Mouse (Mus musculus): ENCODE results near the gene Scrt2.
A peak's percentile ranks its signal among the peaks of the same experiment; 100 is the strongest.
"Not testable (repeated sequence)": the region's sequence is repeated elsewhere in the genome, so short reads cannot be mapped to it uniquely, and the experiment has no call there.

Scrt2 gene

DNA sequence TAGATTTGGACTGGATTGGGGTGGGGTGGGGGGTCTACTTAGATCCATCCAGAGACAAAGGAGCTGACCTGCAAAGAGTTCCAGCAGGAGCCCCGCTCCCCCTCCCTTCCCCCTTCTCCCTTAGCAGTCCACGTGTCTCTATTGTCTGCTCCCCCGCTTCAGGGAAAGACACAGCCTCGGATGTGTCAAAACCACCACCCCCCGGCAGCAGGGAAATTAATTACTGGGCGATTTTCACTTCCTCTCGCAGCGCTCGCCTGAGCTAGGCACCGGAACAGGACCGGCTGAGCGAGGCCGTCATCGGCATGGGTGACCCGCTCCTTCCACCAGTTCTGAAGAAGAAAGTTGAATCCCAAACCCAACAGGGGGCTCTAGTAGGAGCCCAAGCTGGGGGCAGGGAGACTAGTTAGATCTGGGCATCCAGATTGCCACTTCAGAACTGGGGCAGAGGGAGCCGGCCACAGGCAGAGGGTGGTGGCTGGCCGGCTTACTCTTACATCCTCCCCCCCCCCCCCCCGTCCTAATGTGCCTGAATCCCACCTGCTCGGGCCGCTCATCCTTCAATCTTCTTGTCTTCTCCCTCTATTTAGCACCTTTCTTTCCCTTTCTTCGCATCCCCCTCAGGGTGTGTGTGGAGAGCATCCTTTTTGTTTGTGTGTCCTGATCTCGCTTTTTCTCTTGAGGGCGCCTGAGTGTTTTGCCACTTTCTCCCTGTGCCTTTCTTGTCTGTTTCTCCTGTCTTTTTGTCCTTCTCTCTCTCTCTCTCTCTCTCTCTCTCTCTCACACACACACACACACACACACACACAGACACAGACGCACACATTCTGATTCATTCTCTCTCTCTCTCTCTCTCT is at the start of gene Scrt2:
TSS of gene Scrt2 (plus strand) at position 845 of the 857 bp plus-strand sequence.
- DNase-seq (ENCODE audit: low spot score), result peak; percentile 55

DNA sequence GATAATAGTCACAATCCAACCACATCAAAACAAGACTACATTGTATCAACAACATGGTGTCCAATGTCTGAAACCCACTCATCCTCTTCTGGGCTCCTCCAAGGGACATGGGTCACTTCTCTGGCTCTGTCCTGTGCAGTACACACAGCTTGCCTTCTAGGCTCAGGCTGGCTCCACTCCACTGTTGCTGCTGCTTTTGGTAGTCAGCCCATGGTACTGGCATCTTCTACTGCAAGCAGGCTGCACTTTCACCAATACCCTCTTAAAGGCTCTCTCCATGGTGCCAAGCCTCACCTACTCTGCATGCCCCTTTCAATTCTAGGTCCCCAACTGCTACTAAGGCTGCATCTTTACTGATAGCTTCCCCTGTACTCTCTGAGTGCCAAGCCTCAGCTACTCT is 41.2 kb upstream of the Scrt2 start:
- no peak for DNase-seq (ENCODE audit: low spot score)

DNA sequence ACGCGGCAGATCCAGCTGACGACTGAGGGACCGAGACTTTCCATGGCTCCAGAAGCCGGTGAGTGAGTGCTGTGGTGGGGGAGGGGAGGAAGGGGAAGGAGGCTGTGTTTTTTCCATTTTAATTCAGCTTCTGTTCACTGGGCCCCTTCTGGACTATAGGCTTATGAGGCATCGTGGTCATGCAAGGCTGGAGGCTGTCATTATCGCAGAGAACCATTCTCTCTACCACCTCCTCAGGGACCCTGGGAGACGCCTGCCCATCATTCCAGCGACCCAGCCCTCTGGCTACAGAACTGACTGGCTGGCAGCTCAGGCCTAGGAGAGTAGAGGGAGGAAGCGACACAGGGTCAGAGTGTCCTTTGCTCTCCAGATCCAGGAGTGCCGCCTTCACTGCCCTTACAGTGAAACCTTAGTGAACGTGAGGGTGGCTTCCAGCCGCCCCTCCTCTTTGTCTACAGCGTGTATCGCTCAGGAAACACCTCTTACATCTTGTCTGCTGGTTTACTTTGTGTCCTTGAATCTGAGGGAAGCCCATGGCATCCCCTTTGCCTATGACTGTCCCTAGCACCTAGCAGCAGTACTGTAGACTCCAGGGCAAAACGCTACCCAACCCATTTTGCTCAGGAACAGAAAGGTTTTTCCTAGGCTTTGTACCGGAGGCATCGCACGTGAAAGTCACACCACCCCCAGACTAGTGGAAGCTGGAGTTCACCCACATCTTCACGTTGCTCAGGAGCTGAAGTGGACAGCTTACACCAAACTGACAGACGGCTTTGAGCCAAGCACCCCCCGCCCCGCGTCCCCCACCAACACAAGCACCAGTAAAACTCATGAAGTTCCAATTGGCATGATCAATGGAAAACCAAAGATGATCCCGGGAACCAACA is 34.0 kb upstream of the Scrt2 start:
- DNase-seq (ENCODE audit: low spot score), result no peak

DNA sequence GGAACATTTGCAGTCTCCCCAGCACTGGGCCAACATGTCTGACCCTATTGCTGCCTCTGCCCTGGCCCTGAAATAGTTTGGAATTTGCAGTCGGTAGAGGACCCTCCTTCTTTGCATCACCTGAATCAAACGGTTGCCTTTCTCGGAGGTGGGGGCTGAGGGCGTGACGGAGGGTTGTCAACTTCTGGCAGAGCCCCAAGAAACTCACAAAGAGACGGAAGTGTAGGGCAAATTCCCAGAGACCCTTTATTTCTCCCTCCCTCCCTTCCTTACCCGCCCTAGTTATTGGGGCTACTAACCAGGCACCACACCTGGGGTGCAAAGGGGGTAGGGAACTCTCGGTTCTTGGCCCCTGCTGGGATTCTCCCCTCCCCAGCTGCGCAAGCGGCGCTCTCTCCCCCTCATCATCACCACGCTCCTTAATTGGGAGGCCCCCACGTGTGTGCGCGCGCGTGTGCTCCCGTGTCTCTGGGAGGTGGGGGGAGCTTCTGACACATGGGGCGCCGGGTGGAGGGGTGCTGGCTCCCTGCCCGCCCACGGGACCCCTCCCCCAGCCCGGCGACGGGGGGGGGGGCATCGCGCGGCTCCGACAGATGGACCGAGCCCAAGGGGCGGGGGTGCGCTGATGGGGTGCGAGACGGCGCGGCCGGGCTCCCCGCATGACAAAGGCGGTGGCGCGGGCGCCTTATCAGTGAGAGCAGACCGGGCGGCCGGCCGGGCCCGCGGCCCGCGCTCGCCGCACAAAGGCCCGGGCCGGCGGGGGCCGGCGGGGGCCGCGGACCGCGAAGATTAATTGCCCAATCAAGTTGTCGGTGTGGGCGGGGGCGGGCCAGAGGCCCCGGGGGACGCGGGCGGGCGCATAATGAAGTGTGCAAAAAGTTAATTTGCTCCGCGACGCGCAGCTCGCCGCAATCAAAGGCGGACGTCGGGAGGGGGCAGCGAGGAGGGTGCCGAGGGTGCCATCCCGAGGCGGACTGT is 33.0 kb upstream of the Scrt2 start:
- DNase-seq (ENCODE audit: low spot score), result no peak

DNA sequence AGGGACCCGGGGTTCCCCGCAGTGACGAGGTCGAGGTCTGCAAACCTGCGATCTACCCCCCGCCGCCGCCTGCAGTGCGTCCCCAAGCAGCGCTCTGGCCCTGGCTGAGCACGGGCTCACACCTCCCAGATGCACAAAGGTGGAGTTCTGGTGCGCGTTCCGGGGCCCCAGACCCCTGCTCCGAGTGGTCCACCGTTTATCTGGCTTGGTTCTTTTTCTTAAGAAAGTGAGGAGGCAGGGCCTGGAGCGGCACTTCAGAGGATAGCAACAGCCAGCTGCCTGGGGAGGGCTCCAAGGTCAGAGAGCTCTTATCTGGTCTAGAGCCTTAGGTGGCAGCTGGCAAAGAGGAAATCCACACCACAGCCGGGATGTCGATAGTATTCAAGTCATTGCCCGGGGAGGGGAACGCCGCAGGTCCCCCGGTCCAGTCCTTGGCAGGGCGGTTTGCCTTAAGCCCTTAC is 32.3 kb upstream of the Scrt2 start:
- no peak for DNase-seq (ENCODE audit: low spot score)

DNA sequence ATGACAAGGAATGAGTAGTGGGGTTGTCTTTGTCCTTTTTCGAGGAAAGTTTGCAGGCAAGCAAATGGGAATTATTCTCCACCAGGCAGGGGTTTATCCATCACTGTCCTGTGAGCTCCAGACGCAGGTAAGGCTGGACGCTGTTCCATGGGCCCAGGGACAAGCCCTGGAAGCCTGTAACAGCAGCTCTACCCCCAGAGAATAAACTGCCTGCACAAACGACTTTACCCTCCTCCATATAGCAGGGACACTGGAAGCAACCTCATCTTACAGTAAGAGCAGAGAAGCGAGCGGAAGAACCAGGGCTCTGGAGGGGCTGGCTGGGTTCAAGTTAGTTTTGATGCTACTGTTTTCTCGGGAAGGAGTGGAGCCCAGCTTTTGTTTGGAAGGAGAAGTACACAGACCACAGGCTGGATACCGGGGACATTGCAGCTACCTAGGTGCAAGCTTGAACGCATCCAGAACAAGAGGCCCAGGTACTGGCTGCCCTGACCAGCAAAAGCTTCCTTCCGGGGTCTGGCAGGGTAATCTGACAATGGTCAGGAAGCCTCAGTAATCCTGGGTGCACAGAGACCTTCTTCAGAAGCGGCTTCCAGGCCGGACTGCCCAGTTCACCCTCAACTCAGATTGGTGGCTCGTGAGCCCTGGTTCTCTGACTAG is 31.6 kb upstream of the Scrt2 start:
- DNase-seq (ENCODE audit: low spot score), result no peak

DNA sequence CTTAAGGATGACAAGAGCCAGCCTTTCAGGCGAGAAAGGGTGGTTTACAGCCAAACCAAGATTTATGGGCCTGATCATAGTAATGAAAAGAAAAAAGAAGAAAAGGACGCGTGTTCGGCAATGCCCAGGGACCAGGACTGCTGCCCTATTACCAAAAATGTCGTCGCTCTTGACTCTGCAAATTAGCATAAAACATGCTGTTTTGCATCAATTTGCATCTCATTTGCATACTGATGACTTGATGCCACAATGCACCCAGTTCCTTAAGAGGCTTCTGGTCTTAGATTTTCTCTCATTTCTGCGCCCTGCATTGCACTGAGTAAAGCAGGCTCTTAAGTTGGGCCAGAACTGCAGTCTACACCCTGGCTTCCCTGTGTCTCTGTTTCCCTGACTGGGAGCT is 31.0 kb upstream of the Scrt2 start:
- DNase-seq (ENCODE audit: low spot score), result no peak

DNA sequence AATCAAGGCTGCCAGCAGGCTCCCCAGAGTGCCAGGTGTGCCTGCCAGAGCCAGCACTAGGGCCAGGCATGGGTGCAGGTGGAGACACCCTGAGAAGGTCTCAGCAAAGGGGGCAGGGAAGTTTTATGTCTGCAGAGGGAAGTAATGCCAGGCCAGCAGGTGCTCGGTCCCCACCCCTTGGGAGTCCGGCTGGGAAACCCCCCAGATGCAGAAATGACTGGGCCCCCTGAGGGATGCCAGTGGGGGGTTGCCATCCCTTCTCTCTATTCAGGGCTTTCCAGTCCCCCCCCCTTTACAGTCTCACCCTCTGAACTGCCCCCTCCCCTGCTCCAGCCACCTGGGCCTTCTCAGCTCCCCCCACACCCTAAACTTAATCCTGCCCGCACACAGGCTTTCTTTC is 29.3 kb upstream of the Scrt2 start:
- DNase-seq (ENCODE audit: low spot score), result no peak

DNA sequence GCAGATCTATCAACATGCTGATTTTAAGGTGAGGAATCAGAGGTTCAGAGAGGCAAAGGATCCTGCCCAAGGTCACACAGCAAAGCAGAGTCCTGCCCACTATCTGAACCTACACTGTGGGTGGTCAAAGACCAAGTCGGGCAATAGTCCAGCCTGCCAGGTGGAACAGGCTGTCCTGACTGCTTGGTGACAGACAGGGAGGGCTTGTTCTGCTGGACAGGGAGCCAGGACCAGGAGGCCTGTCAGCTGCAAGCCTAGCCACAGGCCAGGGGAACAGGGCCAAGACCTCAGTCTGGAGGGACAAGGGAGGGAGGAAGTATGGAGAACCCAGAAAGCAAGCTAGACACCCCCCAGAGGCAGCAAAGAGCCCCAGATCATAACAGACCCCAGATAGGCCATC is 25.9 kb upstream of the Scrt2 start:
- no peak for DNase-seq (ENCODE audit: low spot score)

DNA sequence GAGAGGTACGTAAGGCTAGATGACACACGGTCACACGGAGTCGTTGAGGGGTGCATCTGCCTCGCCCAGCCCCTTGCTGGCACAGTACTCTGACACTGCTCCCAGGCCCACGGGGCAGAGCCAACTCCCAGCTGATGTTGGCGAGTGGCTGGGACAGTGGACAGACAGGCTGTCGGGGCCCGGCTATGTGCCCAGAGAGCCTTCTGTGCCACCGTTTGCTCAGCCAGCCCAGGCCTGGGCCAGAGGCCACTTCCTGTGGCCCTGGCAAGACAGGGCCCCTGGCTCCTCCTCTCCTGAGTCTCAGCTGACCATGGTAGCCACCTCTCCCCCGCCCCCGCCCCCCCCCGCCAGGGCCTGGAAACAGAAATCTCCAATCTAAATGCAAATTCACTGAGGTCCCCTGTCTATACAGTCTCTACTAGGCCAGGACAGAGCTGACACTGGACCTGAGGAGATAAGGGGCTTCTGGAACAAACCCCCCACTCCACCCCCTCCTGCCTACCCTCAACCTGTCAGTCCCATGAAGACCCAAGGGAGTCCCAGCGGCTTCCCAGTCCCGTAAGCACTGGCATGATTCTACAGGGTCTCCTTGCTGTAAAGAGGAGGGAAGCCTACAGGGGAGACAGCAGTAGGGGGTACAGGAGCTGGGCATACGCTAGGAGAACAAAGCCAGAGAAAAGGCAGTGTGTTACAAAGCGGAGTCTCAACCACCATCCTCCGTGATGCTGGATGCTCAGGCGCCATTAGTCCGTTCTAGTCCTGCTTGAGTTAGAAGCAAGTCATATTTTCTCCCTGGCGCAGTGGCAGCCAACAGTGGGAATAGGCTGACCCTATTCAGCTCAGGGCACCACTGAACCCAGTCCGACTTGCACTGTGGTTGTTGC is 24.7 kb upstream of the Scrt2 start:
- DNase-seq (ENCODE audit: low spot score), result peak; percentile 16

DNA sequence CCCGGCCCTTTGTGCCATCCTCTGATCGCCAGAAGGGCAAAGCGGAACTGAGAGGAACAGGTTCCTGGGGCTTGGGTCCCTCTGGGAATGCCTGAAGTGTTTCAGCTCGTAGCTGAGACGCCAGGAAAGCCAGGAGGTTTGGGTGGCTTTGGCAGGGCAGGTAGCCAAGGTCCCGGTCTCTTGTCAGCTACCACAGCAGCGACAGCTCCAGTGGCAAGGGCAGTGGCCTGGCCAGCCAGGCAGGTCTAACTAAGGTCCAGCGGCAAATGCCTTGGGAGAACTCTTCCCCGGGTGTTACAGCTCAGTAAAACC is 24.1 kb upstream of the Scrt2 start:
- DNase-seq (ENCODE audit: low spot score), result no peak

DNA sequence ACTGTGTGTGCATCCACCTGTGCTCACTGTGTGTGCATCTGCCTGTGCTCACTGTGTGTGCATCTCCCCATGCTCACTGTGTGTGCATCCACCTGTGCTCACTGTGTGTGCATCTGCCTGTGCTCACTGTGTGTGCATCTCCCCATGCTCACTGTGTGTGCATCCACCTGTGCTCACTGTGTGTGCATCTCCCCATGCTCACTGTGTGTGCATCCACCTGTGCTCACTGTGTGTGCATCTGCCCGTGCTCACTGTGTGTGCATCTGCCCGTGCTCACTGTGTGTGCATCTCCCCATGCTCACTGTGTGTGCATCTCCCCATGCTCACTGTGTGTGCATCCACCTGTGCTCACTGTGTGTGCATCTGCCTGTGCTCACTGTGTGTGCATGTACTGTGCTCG is 18.5 kb upstream of the Scrt2 start:
- not testable (repeated sequence) for DNase-seq (ENCODE audit: low spot score)

DNA sequence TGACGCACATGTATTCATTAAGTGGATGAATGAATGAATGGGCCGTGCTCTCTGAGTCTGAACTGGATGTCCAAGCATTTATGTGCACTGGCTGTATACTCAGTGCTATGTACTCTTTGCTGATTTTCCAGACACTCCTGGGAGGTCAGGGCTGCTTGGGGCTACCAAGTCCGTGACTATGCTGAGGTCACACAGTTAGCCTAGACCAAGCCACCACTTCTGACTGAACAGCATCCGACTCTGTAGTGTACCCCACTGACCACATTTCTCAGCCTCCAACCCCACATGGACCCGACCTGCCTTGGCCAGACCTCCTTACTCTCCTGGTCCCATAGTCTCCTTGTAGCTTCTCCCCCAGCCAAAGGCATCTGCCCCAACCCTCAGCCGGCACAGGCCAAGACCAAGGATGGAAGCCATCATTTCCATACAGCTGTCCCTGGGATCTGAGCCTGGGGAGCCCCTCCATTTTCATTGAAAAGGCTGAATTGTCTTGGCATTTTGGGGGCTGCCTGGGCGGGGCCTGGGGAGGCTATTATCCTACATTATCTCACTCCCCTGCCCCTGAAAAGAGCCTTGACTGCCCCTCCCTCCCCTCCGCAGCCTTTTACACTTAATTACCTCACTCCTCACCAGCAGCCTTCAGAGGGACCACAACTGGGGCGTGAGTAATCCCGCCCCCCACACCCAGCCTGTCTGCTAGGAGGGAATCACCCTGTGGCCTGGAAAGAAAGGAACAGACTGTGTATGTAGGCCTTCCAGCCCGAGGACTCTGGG is 12.5 kb upstream of the Scrt2 start:
- no peak for DNase-seq (ENCODE audit: low spot score)

DNA sequence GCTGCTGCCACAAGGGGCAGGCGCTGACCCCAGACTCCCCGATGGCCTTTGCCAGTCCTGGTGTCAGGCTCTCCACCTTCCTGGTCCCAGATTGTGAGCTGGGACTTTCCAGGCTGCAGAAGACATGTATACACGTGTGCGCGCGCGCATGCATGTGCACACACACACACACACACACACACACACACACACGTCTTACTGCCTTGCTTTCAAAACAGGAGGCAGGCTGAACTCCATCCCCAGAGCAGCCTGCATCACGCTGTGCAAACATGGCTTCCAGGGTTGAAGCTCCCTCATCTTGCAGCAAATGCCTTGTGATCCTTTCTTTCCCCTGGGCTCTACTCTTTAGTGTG is 11.9 kb upstream of the Scrt2 start:
- DNase-seq (ENCODE audit: low spot score), result no peak

DNA sequence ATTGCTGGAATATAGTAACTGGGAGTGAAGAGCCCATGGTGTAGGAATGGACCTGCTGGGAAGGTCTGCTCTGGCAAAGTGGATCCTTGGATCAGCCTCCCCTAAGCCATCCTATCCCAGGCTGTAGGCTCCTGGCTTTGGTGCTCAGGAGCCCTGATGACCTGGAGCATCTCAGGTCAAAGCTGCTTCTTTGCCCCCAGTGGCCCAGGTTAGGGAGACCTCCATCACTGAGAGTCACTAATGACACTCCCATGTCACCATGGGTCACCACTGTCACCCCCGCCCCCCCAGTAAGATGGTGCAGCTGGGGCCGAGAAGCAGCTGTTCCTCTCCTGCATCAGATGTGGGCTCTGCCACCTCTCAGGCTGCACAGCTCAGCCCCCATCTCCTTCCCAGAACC is 11.4 kb upstream of the Scrt2 start:
- no peak for DNase-seq (ENCODE audit: low spot score)

DNA sequence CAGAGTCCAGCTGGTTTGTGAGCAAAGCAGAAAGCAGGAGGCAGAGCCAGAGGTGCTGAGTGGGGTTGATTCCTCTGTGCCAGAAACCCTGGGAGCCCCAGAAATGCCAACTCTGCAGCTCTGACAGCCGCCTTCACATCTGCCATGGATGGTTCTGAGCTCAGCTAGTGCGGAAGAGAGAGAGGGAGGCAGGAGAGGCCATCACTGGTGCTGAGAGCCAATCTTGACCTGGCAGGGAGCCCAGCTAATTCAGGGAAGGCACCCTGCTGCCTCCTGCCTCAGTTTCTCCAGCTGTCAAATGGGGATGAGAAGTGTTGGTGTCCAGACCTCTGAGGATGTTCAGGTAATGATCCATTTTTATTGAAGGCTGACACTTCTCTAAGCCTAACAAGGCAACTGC is 6.8 kb upstream of the Scrt2 start:
- no peak for DNase-seq (ENCODE audit: low spot score)

DNA sequence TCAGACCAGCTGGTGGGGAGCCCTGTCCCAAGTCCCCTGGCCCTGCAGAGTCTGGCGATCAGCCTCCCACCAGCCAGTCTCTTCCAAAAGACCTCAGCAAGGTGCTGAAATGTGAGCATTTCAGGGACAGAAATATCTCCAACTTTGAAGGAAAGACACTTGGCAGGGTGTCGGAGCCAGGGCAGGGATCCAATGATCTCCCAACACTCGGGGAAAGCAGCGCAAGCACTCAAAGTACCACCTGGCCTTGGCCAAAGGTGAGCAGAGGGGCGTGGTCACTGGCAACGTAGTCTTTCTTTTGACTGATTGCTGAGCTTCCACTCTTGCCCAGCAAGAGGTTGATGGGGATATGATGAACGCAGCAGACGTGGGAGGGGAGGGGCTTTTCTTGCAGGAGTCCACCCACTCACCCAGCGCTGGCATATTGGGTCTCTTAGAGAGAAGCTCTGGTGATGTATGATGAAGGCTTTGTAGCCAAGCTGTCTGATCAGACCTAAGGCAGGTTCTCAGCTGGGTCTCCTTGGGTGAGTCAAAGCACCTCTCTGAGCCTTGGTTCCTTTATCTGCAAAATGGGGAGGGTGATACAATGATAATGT is 5.9 kb upstream of the Scrt2 start:
- DNase-seq (ENCODE audit: low spot score), result no peak

DNA sequence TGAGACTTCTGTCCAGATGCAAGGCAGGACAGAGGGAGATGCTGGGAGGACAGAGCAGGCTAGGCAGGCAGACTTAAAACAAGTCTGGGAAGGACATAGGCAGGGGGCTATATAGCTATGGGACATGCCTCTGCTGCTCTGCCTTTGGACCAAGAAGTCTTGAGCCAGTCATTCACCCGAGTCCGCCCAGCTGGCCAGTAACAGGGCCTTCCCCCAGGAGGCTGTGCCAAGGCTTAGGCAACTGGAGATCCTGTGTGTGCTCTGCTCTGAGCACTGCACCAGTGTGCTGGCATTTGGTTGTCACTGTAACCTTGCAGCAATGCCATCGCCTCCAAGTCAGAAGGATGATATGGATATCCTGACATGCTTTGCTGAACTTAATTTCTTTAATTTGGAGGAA is 4.0 kb upstream of the Scrt2 start:
- DNase-seq (ENCODE audit: low spot score), result no peak

Measured in MN1 (cell line).